Mouse (Mus musculus): ENCODE data around the gene Tspan11.

- TF ChIP-seq TCF12 (IDR thresholded peaks at IDR 0.05; ENCODE audit: low read depth, low read length) (no peak), MAZ (IDR thresholded peaks at IDR 0.05; ENCODE audit: low read depth, low read length) (no peak), JUND (conservative IDR thresholded peaks at IDR 0.05; ENCODE audit: low read depth, low read length) (no peak), POLR2A (IDR thresholded peaks at IDR 0.05; ENCODE audit: low read depth, low read length) (no peak), SIN3A (IDR thresholded peaks at IDR 0.05; ENCODE audit: low read length) (no peak)
Observed at GRCm38 (mm10) chr6:128000777-128001176, 113.4 kb downstream of the Tspan11 start.

All from CH12.LX (cell line).